4 mouse cellular contexts compared by ENCODE assay signal in genomic region chr1:97765712-97766111, GRCm38 (mm10). TPM values are rescaled to one million over a fixed set of nuclear protein-coding genes. Genes with fewer than 3 reads are reported as not detected.
DNase-seq lines count a peak whose midpoint lies in the region; ATAC-seq lines count a peak whose summit lies in the region.
"Not testable (repeated sequence)": the region's sequence is repeated elsewhere in the genome, so short reads cannot be mapped to it uniquely, and the experiment has no call there.

No protein-coding gene starts in this region.

- H3K36me3 ChIP-seq in intestine, embryonic 15.5 days: not testable (repeated sequence)
- H3K36me3 ChIP-seq in megakaryocyte, embryonic 14.5 days (replicated peaks; ENCODE audit: low read length): peaks cover 22% of the 10 kb centered on the region

- peak; percentile 44 for DNase-seq in R1 (ENCODE audit: low read depth, low spot score)
- peak; percentile 80 for DNase-seq in heart, adult 11 months

- not testable (repeated sequence) for H3K9me3 ChIP-seq in intestine, embryonic 15.5 days; megakaryocyte, embryonic 14.5 days

- H3K27ac ChIP-seq in intestine, embryonic 15.5 days: not testable (repeated sequence)

- H3K4me1 ChIP-seq in intestine, embryonic 15.5 days (replicated peaks): not testable (repeated sequence)
- peaks cover 49% of the 10 kb centered on the region for H3K4me1 ChIP-seq in megakaryocyte, embryonic 14.5 days

- not testable (repeated sequence) for H3K9ac ChIP-seq in intestine, embryonic 15.5 days

- 85% methylated on average over 4 of the region's 4 CpGs for WGBS in intestine, embryonic 15.5 days

- H3K27me3 ChIP-seq in intestine, embryonic 15.5 days (replicated peaks); megakaryocyte, embryonic 14.5 days (replicated peaks): not testable (repeated sequence)

- H3K4me2 ChIP-seq in intestine, embryonic 15.5 days (replicated peaks): peak overlapping the region; percentile 3; the same call in 1 of the 2 replicates

- ATAC-seq in intestine, embryonic 15.5 days: not testable (repeated sequence)

- not testable (repeated sequence) for H3K4me3 ChIP-seq in intestine, embryonic 15.5 days (replicated peaks)
- H3K4me3 ChIP-seq in megakaryocyte, embryonic 14.5 days (replicated peaks): peak overlapping the region; percentile 81

RNA-seq across cellular contexts. Expression of gene Gin1, which starts 4.3 kb away (rescaled TPM):
- polyA plus RNA-seq in intestine, embryonic 15.5 days (2015; fragmentation: Nextera tagmentation; extraction: Ambion mirVana): 14.6 and 15.8 TPM in 2 replicates
- 1.2 TPM in 1 of 2 replicates, not detected in the other for polyA plus RNA-seq in megakaryocyte, embryonic 14.5 days (2012; ENCODE audit: insufficient read depth, low replicate concordance)

RNA-seq across cellular contexts. Expression of gene Ppip5k2, which starts 4.5 kb away (rescaled TPM):
- polyA plus RNA-seq in intestine, embryonic 15.5 days (2015; fragmentation: Nextera tagmentation; extraction: Ambion mirVana): 34.6 and 37.9 TPM in 2 replicates
- 0.52 and 2.9 TPM in 2 replicates for polyA plus RNA-seq in megakaryocyte, embryonic 14.5 days (2012; ENCODE audit: insufficient read depth, low replicate concordance)
